Mouse (Mus musculus): Measurements from ENCODE around the gene Ttc28.

- TF ChIP-seq POLR2A (IDR thresholded peaks at IDR 0.05; ENCODE audit: low read depth, low read length) (no peak), CTCF (conservative IDR thresholded peaks at IDR 0.05 in 1 of 2, IDR thresholded peaks at IDR 0.05 in 1 of 2; ENCODE audit: low read depth in 2 of 2, low read length in 2 of 2) (no peak), NELFE (IDR thresholded peaks at IDR 0.05; ENCODE audit: low read depth, low read length) (no peak), IRF4 (IDR thresholded peaks at IDR 0.05; ENCODE audit: low read depth, low read length) (no peak), HCFC1 (IDR thresholded peaks at IDR 0.05; ENCODE audit: low read depth, low read length) (no peak), SMC3 (IDR thresholded peaks at IDR 0.05; ENCODE audit: low read depth, low read length) (no peak)
Observed at GRCm38 (mm10) chr5:110906708-110907107, 27.1 kb downstream of the Ttc28 start.

Measured in CH12.LX (cell line).